Mouse (Mus musculus) MEL (cell line): ENCODE data around the gene Ddi2. TPM values are rescaled to one million over a fixed set of nuclear protein-coding genes. Genes with fewer than 3 reads are reported as not detected.

Source experiments
- DNase-seq: peaks from one replicate; pipeline ENCODE4 v3.0.0; 2011; ENCODE audit warnings: low read depth, low spot score
- H3K27ac ChIP-seq: 2 replicates; pipeline ENCODE4 v1.5.1; 2012; ENCODE audit warnings: low read depth, mild to moderate bottlenecking, control low read depth, low read length, moderate library complexity; ENCODE audit not compliant: control insufficient read depth
- H3K27me3 ChIP-seq, 2 experiments: fragments of 150-350 bp in 1 of 2; sonication (generic) in 1 of 2; 2 replicates each; pipeline ENCODE4 v1.6.1; 2012; ENCODE audit warnings: low read length in 2 of 2, mild to moderate bottlenecking in 2 of 2, improper control_type of control experiment in 1 of 2, moderate library complexity in 1 of 2; ENCODE audit not compliant: insufficient read depth in 2 of 2, control insufficient read depth in 1 of 2
- H3K36me3 ChIP-seq, 2 experiments: 2 replicates each; pipeline ENCODE4 v1.6.1; 2012 to 2014; ENCODE audit warnings: low read length in 2 of 2, improper control_type of control experiment in 1 of 2, inconsistent platforms in 1 of 2, mild to moderate bottlenecking in 1 of 2; ENCODE audit not compliant: insufficient read depth in 2 of 2, control insufficient read depth in 1 of 2
- H3K4me1 ChIP-seq, 2 experiments: fragments of 150-350 bp in 1 of 2; sonication (generic) in 1 of 2; 2 replicates each; pipeline ENCODE4 v1.6.1; 2012; ENCODE audit warnings: low read length in 2 of 2, improper control_type of control experiment in 1 of 2, mild to moderate bottlenecking in 1 of 2; ENCODE audit not compliant: insufficient read depth in 2 of 2, control insufficient read depth in 1 of 2
- H3K4me3 ChIP-seq, 2 experiments: fragments of 150-350 bp in 1 of 2; sonication (generic) in 1 of 2; 2 replicates each; pipeline ENCODE4 v1.5.1; 2012; ENCODE audit warnings: low read depth in 2 of 2, low read length in 2 of 2, mild to moderate bottlenecking in 2 of 2, moderate library complexity in 2 of 2, control low read depth in 1 of 2, improper control_type of control experiment in 1 of 2; ENCODE audit not compliant: control insufficient read depth in 1 of 2, insufficient read depth in 1 of 2
- H3K79me2 ChIP-seq: 2 replicates; pipeline ENCODE4 v1.6.1; 2012; ENCODE audit warnings: mild to moderate bottlenecking, low read length, moderate library complexity; ENCODE audit not compliant: control insufficient read depth, poor library complexity, insufficient read depth
- H3K9ac ChIP-seq: 2 replicates; pipeline ENCODE4 v1.6.1; 2012; ENCODE audit warnings: low read depth, mild to moderate bottlenecking, control low read depth, low read length, moderate library complexity; ENCODE audit not compliant: control insufficient read depth, poor library complexity, severe bottlenecking
- H3K9me3 ChIP-seq: fragments of 150-350 bp; sonication (generic); replicated peaks from 2 replicates; pipeline ENCODE4 v1.6.1; 2012; ENCODE audit warnings: mild to moderate bottlenecking, low read length, improper control_type of control experiment, moderate library complexity; ENCODE audit not compliant: insufficient read depth
- CHD1 ChIP-seq: IDR thresholded peaks from 2 replicates; pipeline ENCODE4 v1.6.1; 2012; ENCODE audit warnings: low read depth, mild to moderate bottlenecking, inconsistent platforms, low read length, improper control_type of control experiment
- CHD2 ChIP-seq: IDR thresholded peaks from 2 replicates; pipeline ENCODE4 v1.6.1; 2011; ENCODE audit warnings: low read length, improper control_type of control experiment
- ELF1 ChIP-seq: IDR thresholded peaks from 2 replicates; pipeline ENCODE4 v1.6.1; 2014; ENCODE audit warnings: low read depth, mild to moderate bottlenecking, inconsistent platforms, low read length, improper control_type of control experiment, moderate library complexity
- GABPA ChIP-seq: IDR thresholded peaks from 2 replicates; pipeline ENCODE4 v1.6.1; 2012; ENCODE audit warnings: low read depth, mild to moderate bottlenecking, inconsistent platforms, low read length, improper control_type of control experiment, moderate library complexity
- HCFC1 ChIP-seq: IDR thresholded peaks from 2 replicates; pipeline ENCODE4 v1.6.1; 2012; ENCODE audit warnings: low read depth, mild to moderate bottlenecking, inconsistent platforms, low read length, improper control_type of control experiment, moderate library complexity
- JUND ChIP-seq: IDR thresholded peaks from 2 replicates; pipeline ENCODE4 v1.6.1; 2011; ENCODE audit warnings: low read depth, mild to moderate bottlenecking, improper control_type of control experiment, low read length
- KAT2A ChIP-seq: conservative IDR thresholded peaks from 2 replicates; pipeline ENCODE4 v1.6.1; 2012; ENCODE audit warnings: low read depth, low read length, improper control_type of control experiment, inconsistent platforms
- MEF2A ChIP-seq: IDR thresholded peaks from 2 replicates; pipeline ENCODE4 v1.6.1; 2014; ENCODE audit warnings: low read depth, mild to moderate bottlenecking, inconsistent platforms, low read length, improper control_type of control experiment; ENCODE audit not compliant: poor library complexity, insufficient replicate concordance, severe bottlenecking; ENCODE audit errors: extremely low read depth
- MXI1 ChIP-seq: IDR thresholded peaks from 2 replicates; pipeline ENCODE4 v1.6.1; 2011; ENCODE audit warnings: mild to moderate bottlenecking, low read depth, low read length, improper control_type of control experiment
- MYC ChIP-seq: IDR thresholded peaks from 2 replicates; pipeline ENCODE4 v1.6.1; 2011; ENCODE audit warnings: low read depth, mild to moderate bottlenecking, low read length, improper control_type of control experiment, moderate library complexity
- NRF1 ChIP-seq: IDR thresholded peaks from 2 replicates; pipeline ENCODE4 v1.6.1; 2014; ENCODE audit warnings: low read depth, mild to moderate bottlenecking, inconsistent platforms, low read length, improper control_type of control experiment, moderate library complexity; ENCODE audit not compliant: poor library complexity, insufficient read depth, severe bottlenecking
- POLR2A ChIP-seq, 2 experiments: IDR thresholded peaks; 2 replicates each; pipeline ENCODE4 v1.6.1; 2011 to 2012; ENCODE audit warnings: low read length in 2 of 2, mild to moderate bottlenecking in 2 of 2, control low read depth in 1 of 2, improper control_type of control experiment in 1 of 2, low read depth in 1 of 2, moderate library complexity in 1 of 2; ENCODE audit not compliant: control insufficient read depth in 1 of 2, insufficient read depth in 1 of 2, poor library complexity in 1 of 2
- RAD21 ChIP-seq: IDR thresholded peaks from 2 replicates; pipeline ENCODE4 v1.6.1; 2011; ENCODE audit warnings: mild to moderate bottlenecking, low read depth, low read length, improper control_type of control experiment
- RCOR1 ChIP-seq: IDR thresholded peaks from 2 replicates; pipeline ENCODE4 v1.6.1; 2012; ENCODE audit warnings: low read depth, mild to moderate bottlenecking, inconsistent platforms, low read length, improper control_type of control experiment
- SIN3A ChIP-seq: IDR thresholded peaks from 2 replicates; pipeline ENCODE4 v1.6.1; 2012; ENCODE audit warnings: low read length, improper control_type of control experiment, inconsistent platforms
- TCF12 ChIP-seq: IDR thresholded peaks from 2 replicates; pipeline ENCODE4 v1.6.1; 2014; ENCODE audit warnings: low read depth, mild to moderate bottlenecking, inconsistent platforms, low read length, improper control_type of control experiment, moderate library complexity
- USF1 ChIP-seq: IDR thresholded peaks from 2 replicates; pipeline ENCODE4 v1.6.1; 2014; ENCODE audit warnings: low read depth, mild to moderate bottlenecking, inconsistent platforms, low read length, improper control_type of control experiment, moderate library complexity
- USF2 ChIP-seq, 2 experiments: IDR thresholded peaks; 2 replicates each; pipeline ENCODE4 v1.6.1; 2011 to 2012; ENCODE audit warnings: improper control_type of control experiment in 2 of 2, low read length in 2 of 2, borderline replicate concordance in 1 of 2, inconsistent platforms in 1 of 2, low read depth in 1 of 2, mild to moderate bottlenecking in 1 of 2; ENCODE audit not compliant: insufficient read depth in 1 of 2
- polyA plus RNA-seq, 2 experiments: library from polyadenylated mRNA; stranded (reverse) in 1 of 2; unstranded in 1 of 2; fragments of >175 nt in 1 of 2; fragments of >200 nt in 1 of 2; gene quantifications; 2 replicates each; pipeline versions ENCODE4 v1.2.1 to v1.2.4; 2012; ENCODE audit warnings: low replicate concordance in 2 of 2, low read depth in 1 of 2; ENCODE audit not compliant: insufficient read length in 2 of 2, insufficient read depth in 1 of 2, missing spikeins in 1 of 2
- total RNA-seq: library from RNA; depleted of rRNA; stranded (reverse); fragments of 300-350 nt; gene quantifications from 2 replicates; pipeline ENCODE4 v1.2.3, GENCODE M21; 2012

Gene Ddi2
- total and polyA plus RNA-seq, 3 experiments = 40.7 to 42.8 TPM; not detected in 1

- H3K27me3 ChIP-seq = no peaks in the 10 kb centered on the region
- no peak for DNase-seq
- no peaks in the 10 kb centered on the region for H3K9me3 ChIP-seq
- no peaks in the 10 kb centered on the region for H3K36me3 ChIP-seq
- H3K27ac ChIP-seq = no peak overlapping the region
- peaks cover 0 to 2% of the 10 kb centered on the region in 2 experiments; a peak in 1 of 4 replicates for H3K4me1 ChIP-seq
- H3K79me2 ChIP-seq = no peaks in the 10 kb centered on the region
- no peak overlapping the region for H3K4me3 ChIP-seq
- TF ChIP-seq MXI1 (no peak), HCFC1 (no peak), CHD2 (no peak), RAD21 (no peak), SIN3A (no peak), JUND (no peak), KAT2A (no peak), GABPA (no peak), NRF1 (no peak)
- H3K9ac ChIP-seq = no peak overlapping the region
Measured at GRCm38 (mm10) chr4:141669898-141670712, 53.1 kb downstream of the Ddi2 start.

- Histone ChIP-seq H3K36me3 (peaks cover 0 to 10% of the 10 kb centered on the region in 2 experiments; a peak in 2 of 4 replicates), H3K9ac (peak within 1 kb of the TSS; percentile 89), H3K79me2 (peaks cover 16% of the 10 kb centered on the region), H3K4me1 (peaks cover 4 to 15% of the 10 kb centered on the region in 2 experiments; a peak in 3 of 4 replicates), H3K9me3 (no peaks in the 10 kb centered on the region), H3K4me3 (peak within 1 kb of the TSS; percentile 85 to 100), H3K27ac (no peak within 1 kb of the TSS), H3K27me3 (no peaks in the 10 kb centered on the region)
- DNase-seq = peak; percentile 23
- TF ChIP-seq USF1 (no peak), JUND (no peak), RCOR1 (no peak), CHD1 (no peak), POLR2A (IDR thresholded peaks at IDR 0.05; ENCODE audit: control insufficient read depth in 1 of 2, insufficient read depth in 1 of 2, low read depth in 1 of 2, low read length in 2 of 2, poor library complexity in 1 of 2) (no peak), TCF12 (no peak), ELF1 (no peak), USF2 (IDR thresholded peaks at IDR 0.05; ENCODE audit: borderline replicate concordance in 1 of 2, insufficient read depth in 1 of 2, low read depth in 1 of 2, low read length in 2 of 2) (no peak), MYC (no peak), MEF2A (no peak)
Measured at GRCm38 (mm10) chr4:141664799-141665198, 58.4 kb downstream of the Ddi2 start, which contains the start of gene Plekhm2. TSS of gene Plekhm2 (minus strand) at chr4:141664899.
